Mouse (Mus musculus) heart, embryonic 16.5 days (tissue): ENCODE measurements at regions not wholly inside any gene's neighbourhood (a gene's known extent, or its start where the extent isn't known, plus 50 kb on each side); places are given as distances from the start of the nearest gene placed in this dataset.

Source experiments
- ATAC-seq: fragments of 200-750 bp; cut with Nextera tagmentation; replicated peaks from 2 replicates; pipeline ENCODE4 v1.8.0; 2017; ENCODE audit warnings: moderate number of reproducible peaks; ENCODE audit not compliant: insufficient read depth, low FRiP score; ENCODE audit errors: extremely low read depth
- H3K27ac ChIP-seq: fragments of 300-500 bp; sonication (generic); 2 replicates; pipeline ENCODE4 v1.5.1; 2014; ENCODE audit warnings: mild to moderate bottlenecking, low read length, control low read depth, moderate library complexity
- H3K27me3 ChIP-seq: fragments of 300-500 bp; sonication (generic); 2 replicates; pipeline ENCODE4 v1.6.1; 2014; ENCODE audit warnings: low read length, mixed read lengths; ENCODE audit not compliant: control insufficient read depth, insufficient read depth
- H3K36me3 ChIP-seq: fragments of 300-500 bp; sonication (generic); 2 replicates; pipeline ENCODE4 v1.6.1; 2014; ENCODE audit not compliant: control insufficient read depth, insufficient read depth
- H3K4me1 ChIP-seq: fragments of 300-500 bp; sonication (generic); 2 replicates; pipeline ENCODE4 v1.6.1; 2014; ENCODE audit warnings: low read length, mixed read lengths; ENCODE audit not compliant: control insufficient read depth, insufficient read depth
- H3K4me2 ChIP-seq: fragments of 300-500 bp; sonication (generic); 2 replicates; pipeline ENCODE4 v1.6.1; 2014; ENCODE audit warnings: low read depth, mild to moderate bottlenecking, control low read depth, low read length
- H3K4me3 ChIP-seq: fragments of 300-500 bp; sonication (generic); 2 replicates; pipeline ENCODE4 v1.5.1; 2014; ENCODE audit warnings: mild to moderate bottlenecking, control low read depth, low read length
- H3K9ac ChIP-seq: fragments of 300-500 bp; sonication (generic); 2 replicates; pipeline ENCODE4 v1.6.1; 2014; ENCODE audit warnings: low read length, control low read depth
- H3K9me3 ChIP-seq: fragments of 300-500 bp; sonication (generic); replicated peaks from 2 replicates; pipeline ENCODE4 v1.6.1; 2016; ENCODE audit warnings: low read length; ENCODE audit not compliant: control insufficient read depth
- WGBS: fragments of 180-500 bp; shearing (Covaris S2); extraction: QIAGEN DNeasy Blood & Tissue Kit; methylation state at CpG from one replicate; pipeline ENCODE4 v1.1.7; 2014; 5-methylcytosine and 5-hydroxymethylcytosine counted together

GRCm38 (mm10) chr6:139248920-139249547, 252.7 kb downstream of the Rergl start:
- no peak overlapping the region for H3K9ac ChIP-seq
- H3K27ac ChIP-seq = no peak overlapping the region
- H3K4me3 ChIP-seq = peak overlapping the region; percentile 22; the same call in 1 of the 2 replicates
- no peaks in the 10 kb centered on the region for H3K36me3 ChIP-seq
- peak overlapping the region; percentile 42; the same call in 1 of the 2 replicates for H3K4me2 ChIP-seq
- peak; percentile 58; the same call in 1 of the 2 replicates for ATAC-seq
- H3K27me3 ChIP-seq = no peaks in the 10 kb centered on the region
- H3K4me1 ChIP-seq = no peaks in the 10 kb centered on the region
- WGBS = 32% methylated on average over 11 of the region's 11 CpGs
- no peaks in the 10 kb centered on the region for H3K9me3 ChIP-seq

- Histone ChIP-seq H3K9me3 (no peaks in the 10 kb centered on the region), H3K27ac (no peak overlapping the region)
- WGBS = 78% methylated on average over 1 of the region's 1 CpGs
Measured at GRCm38 (mm10) chr6:139226127-139226526, 275.6 kb downstream of the Rergl start.

GRCm38 (mm10) chr6:139214488-139214887, 287.3 kb downstream of the Rergl start:
- no peak overlapping the region for H3K4me2 ChIP-seq
- WGBS = 67% methylated on average over 3 of the region's 3 CpGs
- H3K9ac ChIP-seq = no peak overlapping the region
- H3K4me1 ChIP-seq = no peaks in the 10 kb centered on the region
- no peak overlapping the region for H3K27ac ChIP-seq
- H3K27me3 ChIP-seq = no peaks in the 10 kb centered on the region
- no peaks in the 10 kb centered on the region for H3K9me3 ChIP-seq
- H3K4me3 ChIP-seq = no peak overlapping the region
- no peak for ATAC-seq
- H3K36me3 ChIP-seq = no peaks in the 10 kb centered on the region

More at GRCm38 (mm10) chr6:139226127-139226526, 275.6 kb downstream of the Rergl start:
- Histone ChIP-seq H3K4me2 (no peak overlapping the region), H3K27me3 (no peaks in the 10 kb centered on the region), H3K4me1 (no peaks in the 10 kb centered on the region), H3K4me3 (no peak overlapping the region), H3K36me3 (no peaks in the 10 kb centered on the region), H3K9ac (no peak overlapping the region)
- no peak for ATAC-seq

- ATAC-seq = no peak
- H3K27ac ChIP-seq = no peak overlapping the region
- H3K9me3 ChIP-seq = no peaks in the 10 kb centered on the region
- no peak overlapping the region for H3K4me2 ChIP-seq
- H3K4me3 ChIP-seq = no peak overlapping the region
- no peaks in the 10 kb centered on the region for H3K36me3 ChIP-seq
- no peaks in the 10 kb centered on the region for H3K27me3 ChIP-seq
- H3K4me1 ChIP-seq = no peaks in the 10 kb centered on the region
- H3K9ac ChIP-seq = no peak overlapping the region
- WGBS = 70% methylated on average over 2 of the region's 2 CpGs
Measured at GRCm38 (mm10) chr6:139210256-139210655, 291.5 kb downstream of the Rergl start.

- ATAC-seq = no peak
- Histone ChIP-seq H3K9me3 (no peaks in the 10 kb centered on the region), H3K4me2 (no peak overlapping the region), H3K27me3 (no peaks in the 10 kb centered on the region), H3K9ac (no peak overlapping the region), H3K4me3 (no peak overlapping the region), H3K4me1 (no peaks in the 10 kb centered on the region), H3K27ac (no peak overlapping the region), H3K36me3 (no peaks in the 10 kb centered on the region)
- 82% methylated on average over 4 of the region's 4 CpGs for WGBS
Measured at GRCm38 (mm10) chr6:139198601-139199000, 303.2 kb downstream of the Rergl start.

GRCm38 (mm10) chr6:139186431-139186830, 315.3 kb downstream of the Rergl start:
- Histone ChIP-seq H3K4me2 (no peak overlapping the region), H3K27ac (no peak overlapping the region), H3K9me3 (no peaks in the 10 kb centered on the region), H3K27me3 (no peaks in the 10 kb centered on the region), H3K4me3 (no peak overlapping the region), H3K9ac (no peak overlapping the region), H3K36me3 (no peaks in the 10 kb centered on the region), H3K4me1 (no peaks in the 10 kb centered on the region)
- WGBS = 63% methylated on average over 8 of the region's 8 CpGs
- ATAC-seq = no peak

GRCm38 (mm10) chr6:139160352-139160751, 341.4 kb downstream of the Rergl start:
- Histone ChIP-seq H3K9ac (no peak overlapping the region), H3K4me3 (no peak overlapping the region), H3K27me3 (no peaks in the 10 kb centered on the region), H3K27ac (no peak overlapping the region), H3K4me2 (no peak overlapping the region), H3K36me3 (no peaks in the 10 kb centered on the region), H3K9me3 (no peaks in the 10 kb centered on the region), H3K4me1 (no peaks in the 10 kb centered on the region)
- no peak for ATAC-seq
- 81% methylated on average over 6 of the region's 6 CpGs for WGBS

GRCm38 (mm10) chr6:139159741-139160140, 342.0 kb downstream of the Rergl start:
- H3K4me3 ChIP-seq = no peak overlapping the region
- H3K27me3 ChIP-seq = no peaks in the 10 kb centered on the region
- no peaks in the 10 kb centered on the region for H3K36me3 ChIP-seq
- no peak overlapping the region for H3K4me2 ChIP-seq
- no peak overlapping the region for H3K27ac ChIP-seq
- no peaks in the 10 kb centered on the region for H3K4me1 ChIP-seq
- WGBS = 67% methylated on average over 4 of the region's 4 CpGs
- ATAC-seq = no peak
- H3K9ac ChIP-seq = no peak overlapping the region
- H3K9me3 ChIP-seq = no peaks in the 10 kb centered on the region

- ATAC-seq = no peak
- Histone ChIP-seq H3K27me3 (no peaks in the 10 kb centered on the region), H3K9ac (no peak overlapping the region), H3K4me1 (no peaks in the 10 kb centered on the region), H3K4me3 (no peak overlapping the region), H3K27ac (no peak overlapping the region), H3K36me3 (no peaks in the 10 kb centered on the region), H3K9me3 (no peaks in the 10 kb centered on the region), H3K4me2 (no peak overlapping the region)
- WGBS = 70% methylated on average over 1 of the region's 1 CpGs
Measured at GRCm38 (mm10) chr6:139154802-139155201, 347.0 kb downstream of the Rergl start.
